Mouse (Mus musculus) C2C12 (cell line): ENCODE measurements at regions not wholly inside any gene's neighbourhood (a gene's known extent, or its start where the extent isn't known, plus 50 kb on each side); places are given as distances from the start of the nearest gene placed in this dataset.

Source experiments
- H3K27me3 ChIP-seq: one replicate; pipeline ENCODE4 v1.6.1; 2011; ENCODE audit not compliant: control insufficient read depth, insufficient read depth, insufficient read length
- H3K36me3 ChIP-seq: one replicate; pipeline ENCODE4 v1.6.1; 2011; ENCODE audit not compliant: control insufficient read depth, insufficient read depth
- H3K4me3 ChIP-seq: one replicate; pipeline ENCODE4 v1.5.1; 2011; ENCODE audit warnings: mild to moderate bottlenecking, control low read depth; ENCODE audit not compliant: poor library complexity, insufficient read depth, severe bottlenecking
- H3K79me2 ChIP-seq: one replicate; pipeline ENCODE4 v1.6.1; 2011; ENCODE audit not compliant: control insufficient read depth, insufficient read depth
- H3K79me3 ChIP-seq: one replicate; pipeline ENCODE4 v1.6.1; 2011; ENCODE audit warnings: low read depth, control low read depth
- H3ac ChIP-seq: one replicate; pipeline ENCODE3; 2011; ENCODE audit warnings: low read depth; ENCODE audit not compliant: control insufficient read depth, insufficient read length
- CEBPB ChIP-seq: IDR thresholded peaks from one replicate; pipeline ENCODE4 v1.6.1; 2011; ENCODE audit warnings: low read depth, mild to moderate bottlenecking, control low read depth, moderate library complexity
- CTCF ChIP-seq: IDR thresholded peaks from one replicate; pipeline ENCODE4 v1.5.1; 2011; ENCODE audit not compliant: control insufficient read depth, insufficient read depth, insufficient read length
- FOSL1 ChIP-seq: IDR thresholded peaks from one replicate; pipeline ENCODE4 v1.8.0; 2011; ENCODE audit warnings: mild to moderate bottlenecking, low read length; ENCODE audit not compliant: poor library complexity, insufficient read depth, severe bottlenecking
- MAX ChIP-seq: IDR thresholded peaks from one replicate; pipeline ENCODE4 v1.6.1; 2011; ENCODE audit warnings: mild to moderate bottlenecking, control low read depth
- MYOD1 ChIP-seq: IDR thresholded peaks from one replicate; pipeline ENCODE4 v1.6.1; 2011; ENCODE audit warnings: low read depth; ENCODE audit not compliant: control insufficient read depth, insufficient read length
- MYOG ChIP-seq: IDR thresholded peaks from one replicate; pipeline ENCODE4 v1.6.1; 2011; ENCODE audit not compliant: control insufficient read depth, insufficient read length; ENCODE audit errors: extremely low read depth
- USF1 ChIP-seq: IDR thresholded peaks from one replicate; pipeline ENCODE4 v1.6.1; 2011; ENCODE audit warnings: low read depth, mild to moderate bottlenecking, control low read depth, moderate library complexity

GRCm38 (mm10) chr13:31184845-31185834 lies 211.1 kb downstream of the Gm5447 start:
- H3K79me3 ChIP-seq: no peaks in the 10 kb centered on the region
- H3K27me3 ChIP-seq: no peaks in the 10 kb centered on the region
- no peaks in the 10 kb centered on the region for H3K36me3 ChIP-seq
- H3K4me3 ChIP-seq: no peak overlapping the region
- TF ChIP-seq USF1: no peak
- no peak for TF ChIP-seq CTCF
- peak; percentile 6 for TF ChIP-seq CEBPB
- peak; percentile 67 for TF ChIP-seq MYOD1
- TF ChIP-seq MYOG: no peak
- TF ChIP-seq FOSL1: no peak
- no peak for TF ChIP-seq MAX
- no peaks in the 10 kb centered on the region for H3K79me2 ChIP-seq
- H3ac ChIP-seq: no peak overlapping the region

- H3K36me3 ChIP-seq: no peaks in the 10 kb centered on the region
- no peak overlapping the region for H3ac ChIP-seq
- no peaks in the 10 kb centered on the region for H3K27me3 ChIP-seq
- no peaks in the 10 kb centered on the region for H3K79me2 ChIP-seq
- H3K4me3 ChIP-seq: no peak overlapping the region
- no peak for TF ChIP-seq MAX
- TF ChIP-seq USF1: no peak
- no peak for TF ChIP-seq CEBPB
- no peak for TF ChIP-seq FOSL1
- no peak for TF ChIP-seq MYOG
- TF ChIP-seq CTCF: no peak
- no peak for TF ChIP-seq MYOD1
- no peaks in the 10 kb centered on the region for H3K79me3 ChIP-seq
Observed at GRCm38 (mm10) chr13:31186805-31187589, 213.0 kb downstream of the Gm5447 start.

GRCm38 (mm10) chr13:31189116-31189515 lies 215.1 kb downstream of the Gm5447 start:
- H3K79me3 ChIP-seq: no peaks in the 10 kb centered on the region
- no peaks in the 10 kb centered on the region for H3K27me3 ChIP-seq
- TF ChIP-seq CTCF (no peak), MYOG (no peak), CEBPB (no peak), MAX (no peak), MYOD1 (no peak), FOSL1 (no peak), USF1 (no peak)
- H3K36me3 ChIP-seq: no peaks in the 10 kb centered on the region
- no peaks in the 10 kb centered on the region for H3K79me2 ChIP-seq
- H3ac ChIP-seq: no peak overlapping the region
- H3K4me3 ChIP-seq: no peak overlapping the region

- Histone ChIP-seq H3K79me3 (no peaks in the 10 kb centered on the region), H3K79me2 (no peaks in the 10 kb centered on the region), H3K36me3 (no peaks in the 10 kb centered on the region), H3ac (no peak overlapping the region), H3K4me3 (no peak overlapping the region), H3K27me3 (no peaks in the 10 kb centered on the region)
- TF ChIP-seq MYOD1: no peak
- TF ChIP-seq CEBPB: no peak
- no peak for TF ChIP-seq MAX
- TF ChIP-seq FOSL1: no peak
- no peak for TF ChIP-seq CTCF
- TF ChIP-seq MYOG: no peak
- no peak for TF ChIP-seq USF1
Observed at GRCm38 (mm10) chr13:31190036-31190435, 216.0 kb downstream of the Gm5447 start.

- H3K79me2 ChIP-seq: no peaks in the 10 kb centered on the region
- TF ChIP-seq FOSL1: no peak
- no peak for TF ChIP-seq USF1
- no peak for TF ChIP-seq MAX
- TF ChIP-seq CTCF: no peak
- no peak for TF ChIP-seq MYOD1
- TF ChIP-seq CEBPB: no peak
- TF ChIP-seq MYOG: no peak
- no peak overlapping the region for H3ac ChIP-seq
Observed at GRCm38 (mm10) chr13:31191344-31192139, 217.5 kb downstream of the Gm5447 start.

More at GRCm38 (mm10) chr13:31191344-31192139, 217.5 kb downstream of the Gm5447 start:
- Histone ChIP-seq H3K79me3 (no peaks in the 10 kb centered on the region), H3K27me3 (no peaks in the 10 kb centered on the region), H3K36me3 (no peaks in the 10 kb centered on the region), H3K4me3 (no peak overlapping the region)
